Mouse (Mus musculus): ENCODE results near the gene Iffo2. TPM values are rescaled to one million over a fixed set of nuclear protein-coding genes. Genes with fewer than 3 reads are reported as not detected.

Iffo2 gene
- polyA plus RNA-seq, 1 experiment from 2014 or later = 7.2 TPM

DNA sequence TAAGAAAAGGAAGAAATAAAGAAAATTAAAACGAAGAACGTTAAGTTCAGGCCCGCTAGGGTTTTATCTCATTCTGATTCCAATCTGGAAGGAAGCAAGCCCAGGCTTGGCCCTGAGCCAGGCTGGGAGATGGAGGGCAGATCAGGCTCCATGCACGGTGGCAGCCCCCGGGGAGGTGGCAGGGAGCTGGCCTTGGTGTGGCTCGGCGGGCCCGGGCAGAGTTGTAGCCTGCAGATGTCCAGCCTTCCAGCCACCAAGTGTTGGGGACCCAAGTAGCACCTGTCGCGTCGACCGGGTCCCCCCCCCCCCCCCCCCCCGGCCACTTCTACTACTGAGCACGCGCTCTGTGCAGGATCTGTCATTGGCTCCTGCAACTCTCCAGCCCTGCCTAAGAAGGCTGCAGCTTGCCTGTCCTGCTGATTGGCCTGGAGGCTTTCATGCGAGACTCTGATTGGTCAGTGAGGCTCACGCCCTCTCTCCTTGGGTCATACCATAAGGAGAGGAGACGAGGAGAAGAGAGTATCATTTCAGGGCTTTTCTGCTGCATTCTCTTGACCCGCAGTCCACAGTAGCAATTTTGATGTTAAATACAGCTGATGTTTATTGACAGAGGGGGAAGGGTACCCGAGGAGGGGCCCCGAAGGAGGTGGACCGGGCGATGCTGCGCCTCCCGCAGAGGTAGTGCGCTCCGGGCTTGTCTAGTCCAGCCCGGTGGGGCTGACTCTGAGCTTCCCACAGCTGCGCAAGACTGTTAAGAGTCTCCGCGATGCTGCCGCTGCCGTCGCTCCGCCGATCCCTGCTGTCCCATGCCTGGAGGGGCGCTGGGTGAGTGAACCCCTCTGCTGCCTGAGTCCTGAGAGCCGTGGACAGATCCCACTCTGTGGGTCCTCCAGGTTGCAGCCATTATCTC, 92.3 kb downstream of the Iffo2 start, which contains the start of gene Aldh4a1:
Aldh4a1 (plus strand) TSS at position 494 of the 910 bp plus-strand sequence.
- ATAC-seq (ENCODE audit: low read depth) = peak; percentile 100
- H3K4me3 ChIP-seq (ENCODE audit: low read depth, low read length) = peak within 1 kb of the TSS; percentile 57
- H3K27me3 ChIP-seq (ENCODE audit: control insufficient read depth, insufficient read depth, low read length) = no peaks in the 10 kb centered on the region
- H3K9ac ChIP-seq (replicated peaks; ENCODE audit: low read depth, low read length) = peak within 1 kb of the TSS; percentile 54
- H3K4me1 ChIP-seq (ENCODE audit: control insufficient read depth, insufficient read depth, low read length) = peaks cover 12% of the 10 kb centered on the region
- no peaks in the 10 kb centered on the region for H3K36me3 ChIP-seq (ENCODE audit: control insufficient read depth, insufficient read depth, low read length)
- H3K27ac ChIP-seq (ENCODE audit: low read depth, low read length) = peak within 1 kb of the TSS; percentile 91
- H3K4me2 ChIP-seq (ENCODE audit: low read depth, low read length) = peak within 1 kb of the TSS; percentile 94
- under 1% methylated on average over 33 of the region's 38 CpGs for WGBS
- H3K9me3 ChIP-seq (ENCODE audit: control insufficient read depth, low read length) = no peaks in the 10 kb centered on the region

DNA sequence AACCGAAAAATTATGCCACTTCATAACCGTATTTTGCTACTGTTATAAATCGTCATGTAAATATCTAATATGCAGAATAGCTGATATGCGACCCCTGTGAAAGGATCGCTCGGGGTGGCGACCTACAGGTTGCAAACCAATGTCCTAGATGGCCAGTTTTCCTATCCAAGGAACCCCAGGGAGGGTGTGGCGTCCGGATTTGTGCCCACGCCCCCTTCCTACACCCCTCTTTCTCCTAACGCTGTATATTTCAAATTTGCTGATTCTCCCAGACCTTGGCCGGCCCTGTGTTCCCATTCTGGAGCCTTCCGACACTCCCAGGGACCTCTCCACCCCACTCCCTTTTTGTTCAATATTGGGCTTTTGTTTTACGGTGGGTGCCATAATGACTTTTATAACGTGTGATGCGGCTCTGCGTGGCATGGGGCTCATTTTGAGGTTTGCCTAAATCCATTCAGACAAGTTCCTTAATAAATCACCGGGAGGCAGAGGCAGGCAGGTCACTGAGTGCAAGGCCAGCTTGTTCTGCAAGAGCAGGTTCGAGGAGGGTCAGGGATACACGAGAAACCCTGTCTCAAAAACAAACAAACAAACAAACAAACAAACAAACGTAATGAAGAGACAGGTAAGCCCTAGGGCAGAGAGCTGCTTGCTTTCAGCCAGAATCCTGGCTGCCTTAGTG, 93.2 kb downstream of the Iffo2 start:
- Histone ChIP-seq H3K36me3 (ENCODE audit: control insufficient read depth, insufficient read depth, low read length) (no peaks in the 10 kb centered on the region), H3K27me3 (ENCODE audit: control insufficient read depth, insufficient read depth, low read length) (no peaks in the 10 kb centered on the region), H3K9ac (replicated peaks; ENCODE audit: low read depth, low read length) (peak overlapping the region; percentile 54), H3K4me2 (ENCODE audit: low read depth, low read length) (peak overlapping the region; percentile 94), H3K4me1 (ENCODE audit: control insufficient read depth, insufficient read depth, low read length) (peaks cover 12% of the 10 kb centered on the region), H3K4me3 (ENCODE audit: low read depth, low read length) (peak overlapping the region; percentile 57), H3K9me3 (ENCODE audit: control insufficient read depth, low read length) (no peaks in the 10 kb centered on the region), H3K27ac (ENCODE audit: low read depth, low read length) (no peak overlapping the region)
- 14% methylated on average over 21 of the region's 21 CpGs for WGBS
- ATAC-seq (ENCODE audit: low read depth) = no peak

DNA sequence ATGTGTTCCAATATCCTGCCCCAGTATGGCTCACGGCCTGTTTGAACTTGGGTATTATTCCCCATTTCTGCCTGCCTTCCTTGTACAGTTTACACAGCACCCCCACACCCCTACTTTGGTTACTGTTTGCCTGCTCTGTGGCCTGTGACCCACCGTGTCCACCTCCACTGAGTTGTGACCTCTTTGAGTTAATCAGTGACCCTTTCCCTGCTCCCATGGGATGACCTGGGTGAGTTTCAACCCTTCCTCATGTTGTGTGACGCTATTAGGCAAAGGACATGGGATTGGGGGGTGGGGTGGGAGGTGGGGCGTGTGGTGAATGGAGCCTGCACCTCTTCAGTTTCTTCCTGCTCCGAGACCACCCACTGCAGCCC, 93.8 kb downstream of the Iffo2 start:
- no peak overlapping the region for H3K27ac ChIP-seq (ENCODE audit: low read depth, low read length)
- no peaks in the 10 kb centered on the region for H3K27me3 ChIP-seq (ENCODE audit: control insufficient read depth, insufficient read depth, low read length)
- H3K9ac ChIP-seq (replicated peaks; ENCODE audit: low read depth, low read length) = peak overlapping the region; percentile 54; the same call in 1 of the 2 replicates
- 51% methylated on average over 5 of the region's 5 CpGs for WGBS
- peak overlapping the region; percentile 57 for H3K4me3 ChIP-seq (ENCODE audit: low read depth, low read length)
- H3K9me3 ChIP-seq (ENCODE audit: control insufficient read depth, low read length) = no peaks in the 10 kb centered on the region
- H3K4me2 ChIP-seq (ENCODE audit: low read depth, low read length) = peak overlapping the region; percentile 94
- H3K36me3 ChIP-seq (ENCODE audit: control insufficient read depth, insufficient read depth, low read length) = no peaks in the 10 kb centered on the region
- peaks cover 12% of the 10 kb centered on the region for H3K4me1 ChIP-seq (ENCODE audit: control insufficient read depth, insufficient read depth, low read length)
- no peak for ATAC-seq (ENCODE audit: low read depth)

DNA sequence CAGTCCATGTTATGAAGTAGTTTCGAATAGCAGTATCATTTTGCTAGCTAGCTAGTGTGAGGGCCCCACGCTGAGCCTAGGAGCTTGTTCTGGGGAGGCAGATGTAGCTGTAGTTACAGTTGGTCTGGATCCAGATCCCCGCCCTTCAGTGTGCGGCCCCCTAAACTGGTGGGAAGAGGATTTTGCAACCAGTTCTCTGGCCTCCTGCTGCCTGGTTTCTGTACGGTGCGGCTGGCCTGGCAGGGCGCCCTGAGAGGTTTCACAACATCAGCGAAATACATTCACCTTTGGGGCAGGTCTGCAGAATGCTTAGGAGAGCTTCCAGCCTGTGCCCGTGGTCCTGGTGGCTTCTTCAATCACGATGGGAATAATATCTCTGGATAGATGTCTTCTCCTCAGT, 94.4 kb downstream of the Iffo2 start:
- H3K4me3 ChIP-seq (ENCODE audit: low read depth, low read length) = no peak overlapping the region
- no peak overlapping the region for H3K27ac ChIP-seq (ENCODE audit: low read depth, low read length)
- no peaks in the 10 kb centered on the region for H3K9me3 ChIP-seq (ENCODE audit: control insufficient read depth, low read length)
- H3K4me2 ChIP-seq (ENCODE audit: low read depth, low read length) = peak overlapping the region; percentile 7; the same call in 1 of the 2 replicates
- no peaks in the 10 kb centered on the region for H3K27me3 ChIP-seq (ENCODE audit: control insufficient read depth, insufficient read depth, low read length)
- no peaks in the 10 kb centered on the region for H3K36me3 ChIP-seq (ENCODE audit: control insufficient read depth, insufficient read depth, low read length)
- 77% methylated on average over 10 of the region's 10 CpGs for WGBS
- no peak for ATAC-seq (ENCODE audit: low read depth)
- peaks cover 12% of the 10 kb centered on the region for H3K4me1 ChIP-seq (ENCODE audit: control insufficient read depth, insufficient read depth, low read length)
- H3K9ac ChIP-seq (replicated peaks; ENCODE audit: low read depth, low read length) = no peak overlapping the region

DNA sequence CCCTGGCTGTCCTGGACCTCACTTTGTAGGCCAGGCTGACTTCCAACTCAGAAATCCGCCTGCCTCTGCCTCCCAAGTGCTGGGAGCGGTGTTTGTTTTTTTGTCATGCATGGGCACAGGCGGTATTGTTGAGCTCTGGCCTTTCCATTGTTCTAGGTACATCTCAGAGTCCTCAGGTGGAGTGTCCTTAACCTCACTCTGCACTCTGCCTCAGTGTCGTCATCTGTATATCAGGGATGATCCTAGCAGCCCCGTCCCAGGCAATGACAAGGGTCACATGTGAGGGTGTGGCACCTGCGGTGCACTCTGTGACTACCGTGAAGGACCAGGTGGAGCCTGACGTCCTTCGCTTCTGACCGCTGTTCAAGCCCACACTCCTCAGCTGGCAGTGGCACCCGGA, 97.0 kb downstream of the Iffo2 start:
- no peak overlapping the region for H3K9ac ChIP-seq (replicated peaks; ENCODE audit: low read depth, low read length)
- H3K4me3 ChIP-seq (ENCODE audit: low read depth, low read length) = no peak overlapping the region
- no peaks in the 10 kb centered on the region for H3K27me3 ChIP-seq (ENCODE audit: control insufficient read depth, insufficient read depth, low read length)
- ATAC-seq (ENCODE audit: low read depth) = no peak
- peaks cover 9% of the 10 kb centered on the region for H3K4me1 ChIP-seq (ENCODE audit: control insufficient read depth, insufficient read depth, low read length)
- no peak overlapping the region for H3K27ac ChIP-seq (ENCODE audit: low read depth, low read length)
- H3K9me3 ChIP-seq (ENCODE audit: control insufficient read depth, low read length) = no peaks in the 10 kb centered on the region
- 95% methylated on average over 11 of the region's 11 CpGs for WGBS
- H3K36me3 ChIP-seq (ENCODE audit: control insufficient read depth, insufficient read depth, low read length) = no peaks in the 10 kb centered on the region
- H3K4me2 ChIP-seq (ENCODE audit: low read depth, low read length) = no peak overlapping the region

DNA sequence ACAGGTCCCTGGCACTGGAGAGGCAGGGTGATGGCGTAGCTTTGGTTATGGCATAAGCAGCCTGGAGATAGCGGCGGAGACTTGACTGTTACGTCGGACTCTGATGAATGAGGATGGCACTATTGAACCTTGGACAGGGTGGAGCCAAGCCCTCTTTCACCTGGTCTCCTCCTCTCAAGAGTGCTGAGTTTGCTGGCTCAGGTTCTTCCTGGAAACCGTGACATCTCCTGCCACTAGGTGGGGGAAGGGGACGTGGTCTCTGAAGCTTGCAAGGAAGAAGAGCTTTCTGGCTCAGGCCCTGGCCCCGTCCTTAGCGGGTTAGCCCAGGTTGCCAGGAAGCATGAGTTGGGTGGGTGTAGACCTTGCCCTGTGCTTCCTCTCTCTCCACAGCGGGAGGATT, 99.8 kb downstream of the Iffo2 start:
- ATAC-seq (ENCODE audit: low read depth) = no peak
- H3K36me3 ChIP-seq (ENCODE audit: control insufficient read depth, insufficient read depth, low read length) = no peaks in the 10 kb centered on the region
- no peaks in the 10 kb centered on the region for H3K4me1 ChIP-seq (ENCODE audit: control insufficient read depth, insufficient read depth, low read length)
- no peak overlapping the region for H3K9ac ChIP-seq (replicated peaks; ENCODE audit: low read depth, low read length)
- WGBS = 85% methylated on average over 10 of the region's 10 CpGs
- H3K4me3 ChIP-seq (ENCODE audit: low read depth, low read length) = no peak overlapping the region
- no peaks in the 10 kb centered on the region for H3K9me3 ChIP-seq (ENCODE audit: control insufficient read depth, low read length)
- no peak overlapping the region for H3K27ac ChIP-seq (ENCODE audit: low read depth, low read length)
- no peaks in the 10 kb centered on the region for H3K27me3 ChIP-seq (ENCODE audit: control insufficient read depth, insufficient read depth, low read length)
- no peak overlapping the region for H3K4me2 ChIP-seq (ENCODE audit: low read depth, low read length)

DNA sequence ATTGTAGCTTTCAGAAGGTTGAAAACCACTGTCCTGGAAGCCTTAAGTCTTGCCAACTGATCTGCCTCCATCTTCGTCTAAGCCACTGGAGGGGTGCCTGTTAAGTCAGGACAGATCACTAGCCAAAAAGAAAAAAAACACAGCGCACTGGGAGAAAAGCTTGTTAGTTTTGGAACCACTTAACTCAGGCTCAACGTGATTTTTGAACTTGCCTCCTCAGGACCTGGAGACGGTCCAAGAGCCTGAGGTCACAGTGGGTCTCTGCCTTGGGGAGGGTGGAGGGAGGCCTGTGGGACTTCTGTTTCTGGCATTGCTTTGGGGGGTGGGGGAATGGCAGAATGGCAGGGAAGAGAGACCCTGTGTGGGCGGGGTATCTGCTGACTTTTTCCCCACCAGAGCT, 100.8 kb downstream of the Iffo2 start:
- no peak overlapping the region for H3K27ac ChIP-seq (ENCODE audit: low read depth, low read length)
- no peaks in the 10 kb centered on the region for H3K9me3 ChIP-seq (ENCODE audit: control insufficient read depth, low read length)
- no peaks in the 10 kb centered on the region for H3K36me3 ChIP-seq (ENCODE audit: control insufficient read depth, insufficient read depth, low read length)
- H3K9ac ChIP-seq (replicated peaks; ENCODE audit: low read depth, low read length) = no peak overlapping the region
- WGBS = 75% methylated on average over 5 of the region's 5 CpGs
- no peaks in the 10 kb centered on the region for H3K27me3 ChIP-seq (ENCODE audit: control insufficient read depth, insufficient read depth, low read length)
- no peaks in the 10 kb centered on the region for H3K4me1 ChIP-seq (ENCODE audit: control insufficient read depth, insufficient read depth, low read length)
- ATAC-seq (ENCODE audit: low read depth) = no peak
- H3K4me3 ChIP-seq (ENCODE audit: low read depth, low read length) = no peak overlapping the region
- H3K4me2 ChIP-seq (ENCODE audit: low read depth, low read length) = no peak overlapping the region

DNA sequence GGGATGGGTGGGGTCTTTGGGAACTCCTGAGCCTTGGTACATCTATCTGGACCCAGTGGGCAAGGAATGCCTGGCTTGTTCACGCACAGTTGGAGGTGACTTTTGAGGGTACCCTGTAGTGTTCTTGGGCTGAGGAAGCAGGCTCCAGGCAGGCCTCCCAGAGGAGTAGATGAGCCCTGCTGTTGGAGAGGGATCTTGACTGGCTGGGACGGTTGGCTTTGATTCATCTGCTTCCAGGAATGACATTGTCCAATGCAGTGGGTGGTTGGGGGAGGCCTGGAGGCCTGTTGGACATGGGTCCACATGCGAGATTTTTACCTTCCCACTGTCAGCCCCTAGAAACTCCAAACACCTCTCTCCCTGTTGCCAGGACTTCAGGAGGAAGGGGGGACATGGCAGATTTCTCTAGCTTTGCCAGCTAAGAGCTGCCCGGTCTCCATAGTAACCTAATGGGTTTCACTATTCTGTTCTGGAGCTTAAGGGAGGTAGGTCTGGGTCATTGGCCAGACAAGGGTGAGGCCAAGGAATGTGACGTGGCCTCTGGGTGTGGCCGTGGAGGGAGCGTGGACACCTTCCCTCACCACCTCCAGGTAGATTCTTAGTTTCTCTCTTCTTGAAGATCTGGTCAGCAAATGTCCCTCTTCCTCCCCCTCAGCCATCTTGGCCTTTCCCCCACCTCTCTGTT, 101.4 kb downstream of the Iffo2 start:
- no peak overlapping the region for H3K9ac ChIP-seq (replicated peaks; ENCODE audit: low read depth, low read length)
- no peak overlapping the region for H3K4me3 ChIP-seq (ENCODE audit: low read depth, low read length)
- no peaks in the 10 kb centered on the region for H3K27me3 ChIP-seq (ENCODE audit: control insufficient read depth, insufficient read depth, low read length)
- no peak overlapping the region for H3K27ac ChIP-seq (ENCODE audit: low read depth, low read length)
- WGBS = 87% methylated on average over 7 of the region's 7 CpGs
- no peak overlapping the region for H3K4me2 ChIP-seq (ENCODE audit: low read depth, low read length)
- H3K36me3 ChIP-seq (ENCODE audit: control insufficient read depth, insufficient read depth, low read length) = no peaks in the 10 kb centered on the region
- no peaks in the 10 kb centered on the region for H3K4me1 ChIP-seq (ENCODE audit: control insufficient read depth, insufficient read depth, low read length)
- no peaks in the 10 kb centered on the region for H3K9me3 ChIP-seq (ENCODE audit: control insufficient read depth, low read length)
- ATAC-seq (ENCODE audit: low read depth) = no peak

DNA sequence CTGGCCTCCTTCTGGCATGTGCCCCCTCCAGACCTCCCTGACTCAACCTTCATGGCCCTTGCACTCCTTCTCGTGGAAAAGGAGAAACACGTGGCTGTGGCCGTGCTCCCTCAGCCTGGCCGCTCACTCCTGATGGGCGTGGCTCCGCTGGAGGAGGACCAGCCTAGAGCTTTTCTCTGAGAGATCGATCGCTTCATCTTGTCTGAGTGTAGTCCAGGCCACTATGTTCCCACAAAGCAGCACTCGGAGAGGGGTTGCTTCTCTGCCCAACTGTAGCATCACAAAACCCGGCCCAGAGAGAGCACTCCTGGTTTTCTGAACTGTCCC, 101.9 kb downstream of the Iffo2 start:
- H3K4me2 ChIP-seq (ENCODE audit: low read depth, low read length) = no peak overlapping the region
- ATAC-seq (ENCODE audit: low read depth) = no peak
- no peak overlapping the region for H3K4me3 ChIP-seq (ENCODE audit: low read depth, low read length)
- no peaks in the 10 kb centered on the region for H3K4me1 ChIP-seq (ENCODE audit: control insufficient read depth, insufficient read depth, low read length)
- H3K27ac ChIP-seq (ENCODE audit: low read depth, low read length) = no peak overlapping the region
- no peaks in the 10 kb centered on the region for H3K27me3 ChIP-seq (ENCODE audit: control insufficient read depth, insufficient read depth, low read length)
- H3K9me3 ChIP-seq (ENCODE audit: control insufficient read depth, low read length) = no peaks in the 10 kb centered on the region
- H3K36me3 ChIP-seq (ENCODE audit: control insufficient read depth, insufficient read depth, low read length) = no peaks in the 10 kb centered on the region
- 83% methylated on average over 10 of the region's 10 CpGs for WGBS
- H3K9ac ChIP-seq (replicated peaks; ENCODE audit: low read depth, low read length) = no peak overlapping the region
